Mouse (Mus musculus) brain, adult 2 months (tissue): ENCODE measurements at regions not wholly inside any gene's neighbourhood (a gene's known extent, or its start where the extent isn't known, plus 50 kb on each side); places are given as distances from the start of the nearest gene placed in this dataset.
"Not testable (repeated sequence)": the region's sequence is repeated elsewhere in the genome, so short reads cannot be mapped to it uniquely, and the experiment has no call there.

Experiments
- DNase-seq: peaks from one replicate; pipeline ENCODE4 v3.0.0; 2011; ENCODE audit warnings: low read depth, low spot score

GRCm38 (mm10) chr16:82430384-82430783, 397.8 kb upstream of the Gm21833 start:
- peak; percentile 44 for DNase-seq

- peak; percentile 5 for DNase-seq
Measured at GRCm38 (mm10) chr16:82431075-82431474, 397.1 kb upstream of the Gm21833 start.

GRCm38 (mm10) chr16:82431811-82432210, 396.4 kb upstream of the Gm21833 start:
- peak; percentile 92 for DNase-seq

GRCm38 (mm10) chr16:82460872-82461271, 367.3 kb upstream of the Gm21833 start:
- DNase-seq, result no peak

GRCm38 (mm10) chr16:82470736-82471387, 357.3 kb upstream of the Gm21833 start:
- no peak for DNase-seq

GRCm38 (mm10) chr16:82520406-82520805, 307.8 kb upstream of the Gm21833 start:
- no peak for DNase-seq

GRCm38 (mm10) chr16:82521582-82521981, 306.6 kb upstream of the Gm21833 start:
- peak; percentile 17 for DNase-seq

- DNase-seq, result peak; percentile 77
Measured at GRCm38 (mm10) chr16:82564361-82564760, 263.8 kb upstream of the Gm21833 start.

GRCm38 (mm10) chr16:82596461-82596860, 231.7 kb upstream of the Gm21833 start:
- DNase-seq, result not testable (repeated sequence)

- no peak for DNase-seq
Measured at GRCm38 (mm10) chr16:82602038-82602437, 226.1 kb upstream of the Gm21833 start.
